Mouse (Mus musculus) thymus, postnatal 14 days (tissue): Measurements from ENCODE around the gene Edem1.

Experiments
- DNase-seq: peaks from one replicate; pipeline ENCODE4 v3.0.0; 2021

Edem1 gene

DNA sequence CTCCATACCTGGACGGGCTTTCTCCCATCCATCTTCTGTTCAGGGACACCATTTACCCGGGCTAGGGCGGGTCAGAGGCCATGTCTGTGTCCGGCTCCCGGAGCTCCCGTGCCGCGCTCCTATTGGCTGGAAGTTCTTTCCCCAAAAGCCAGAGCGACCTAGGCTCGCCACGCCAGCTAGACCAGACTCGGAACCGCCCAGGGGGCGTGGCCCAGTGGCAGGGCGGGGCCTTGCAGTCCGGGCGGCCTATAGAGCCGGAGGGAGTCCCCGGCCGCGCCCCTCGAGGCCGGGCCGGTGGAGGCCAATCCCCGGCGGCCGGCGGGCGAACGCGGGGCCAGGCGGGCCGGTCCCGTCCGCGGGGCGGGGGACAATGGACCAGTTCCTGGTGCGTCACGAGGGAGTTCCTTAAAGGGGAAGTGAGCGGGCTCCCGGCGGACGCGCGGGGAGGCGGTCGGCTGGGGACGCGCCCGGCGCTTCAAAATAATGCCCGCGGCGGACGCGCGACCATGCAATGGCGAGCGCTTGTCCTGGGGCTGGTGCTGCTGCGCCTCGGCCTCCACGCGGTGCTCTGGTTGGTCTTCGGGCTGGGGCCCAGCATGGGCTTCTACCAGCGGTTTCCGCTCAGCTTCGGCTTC is at the start of gene Edem1:
TSS of gene Edem1 (plus strand) at position 408 of the 635 bp plus-strand sequence.
- DNase-seq = peak; percentile 98

DNA sequence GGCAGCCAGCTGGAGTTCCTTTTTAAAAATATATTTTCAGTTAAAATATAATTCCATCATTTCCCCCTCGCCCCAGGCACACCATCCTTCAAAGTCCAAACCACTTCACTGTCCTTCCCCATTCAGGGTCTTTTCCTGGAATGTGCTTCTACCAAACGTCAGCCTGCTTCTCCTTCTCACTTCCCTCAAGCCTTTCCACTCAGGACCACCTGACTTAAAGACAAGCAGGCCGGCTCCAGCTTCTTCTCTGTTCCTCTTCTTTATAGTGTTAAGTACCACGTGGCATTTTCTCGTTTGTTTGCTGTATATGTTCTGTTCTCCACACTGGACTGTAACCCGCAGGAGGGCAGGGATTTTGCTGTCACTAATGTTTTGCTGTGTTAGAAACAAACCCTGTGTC is 46.6 kb upstream of the Edem1 start:
- DNase-seq = no peak

DNA sequence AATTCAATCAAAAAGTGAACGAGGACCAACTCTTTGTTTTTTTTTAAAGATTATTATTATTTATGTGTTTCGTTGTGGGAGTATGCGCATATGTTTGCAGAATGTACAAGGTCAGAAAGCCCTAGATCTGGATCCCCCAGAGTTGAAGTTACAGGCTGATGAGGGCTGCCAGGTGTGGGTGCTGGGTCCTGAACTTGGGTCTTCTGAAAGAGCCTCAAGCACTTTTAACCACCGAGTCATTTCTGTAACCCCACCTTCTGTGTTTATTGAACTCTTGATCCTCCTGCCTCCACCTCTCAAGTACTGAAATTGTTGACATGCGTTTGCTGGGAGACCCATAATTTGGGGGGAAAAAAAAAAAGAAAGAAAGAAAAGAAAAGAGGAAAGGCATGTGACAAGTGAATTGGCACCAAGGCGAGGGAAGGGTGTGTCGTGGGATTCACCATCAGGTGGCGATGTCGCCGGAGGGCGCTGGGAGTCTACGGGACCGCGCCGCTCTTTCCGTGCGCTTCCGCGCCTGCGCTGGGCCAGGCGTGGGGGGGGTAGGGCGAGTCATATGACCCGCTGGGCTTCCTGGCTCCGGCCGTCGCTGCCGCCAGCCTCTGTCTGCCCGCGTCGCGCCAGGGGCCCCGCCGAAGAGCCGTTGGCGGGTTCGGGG is 45.8 kb upstream of the Edem1 start, which contains the start of gene Arl8b:
TSS of gene Arl8b (plus strand) at position 574 of the 658 bp plus-strand sequence.
- peak; percentile 98 for DNase-seq

DNA sequence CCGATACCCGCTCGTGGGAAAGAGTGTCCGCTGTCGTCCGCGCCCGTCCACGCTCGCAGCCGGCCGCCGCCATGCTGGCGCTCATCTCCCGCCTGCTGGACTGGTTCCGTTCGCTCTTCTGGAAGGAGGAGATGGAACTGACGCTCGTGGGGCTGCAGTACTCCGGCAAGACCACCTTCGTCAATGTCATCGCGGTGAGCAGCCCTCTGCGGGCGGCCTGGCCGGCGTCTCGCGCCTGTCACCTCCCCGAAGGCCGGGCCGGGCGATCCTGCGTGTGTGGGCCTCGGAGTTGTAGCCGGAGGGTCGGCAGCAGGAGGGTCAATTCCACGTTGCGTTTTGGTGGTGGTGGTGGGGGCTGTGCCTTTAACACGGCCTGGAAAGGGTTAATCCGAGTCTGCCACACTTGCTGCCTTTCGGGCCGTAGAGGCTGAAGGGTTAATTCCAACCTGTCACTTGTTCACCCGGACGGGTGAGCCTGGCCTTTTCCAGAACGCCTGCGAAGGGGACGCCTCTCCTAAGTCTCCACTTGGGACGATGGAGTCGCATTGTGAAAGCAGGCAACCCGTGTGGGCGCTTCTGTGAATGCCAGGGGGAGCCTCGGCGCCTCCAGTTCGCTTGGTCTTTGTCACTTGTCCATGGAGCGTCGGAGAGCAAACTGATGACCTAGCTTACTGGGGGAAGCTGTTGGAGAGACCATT is 45.1 kb upstream of the Edem1 start:
- DNase-seq = peak; percentile 48

DNA sequence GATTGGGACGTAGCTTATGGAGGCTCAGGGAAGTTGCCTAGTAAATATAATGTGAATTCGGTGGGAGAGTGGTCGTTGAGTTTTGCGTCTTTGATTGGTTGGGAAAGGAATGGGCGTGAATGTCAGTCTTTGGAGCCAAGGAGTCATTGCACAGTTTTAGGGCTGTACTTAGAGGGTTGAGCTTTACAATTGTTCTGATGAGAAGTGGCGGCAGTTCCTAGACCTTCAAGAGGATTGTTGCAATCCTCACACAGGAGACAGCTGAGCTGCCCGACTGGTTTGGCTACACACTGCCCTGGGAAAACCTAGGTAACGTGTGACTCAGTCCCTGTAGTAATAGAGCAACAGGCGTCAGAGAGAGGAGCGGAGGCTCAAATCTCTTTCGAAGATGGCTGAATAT is 44.4 kb upstream of the Edem1 start:
- no peak for DNase-seq

DNA sequence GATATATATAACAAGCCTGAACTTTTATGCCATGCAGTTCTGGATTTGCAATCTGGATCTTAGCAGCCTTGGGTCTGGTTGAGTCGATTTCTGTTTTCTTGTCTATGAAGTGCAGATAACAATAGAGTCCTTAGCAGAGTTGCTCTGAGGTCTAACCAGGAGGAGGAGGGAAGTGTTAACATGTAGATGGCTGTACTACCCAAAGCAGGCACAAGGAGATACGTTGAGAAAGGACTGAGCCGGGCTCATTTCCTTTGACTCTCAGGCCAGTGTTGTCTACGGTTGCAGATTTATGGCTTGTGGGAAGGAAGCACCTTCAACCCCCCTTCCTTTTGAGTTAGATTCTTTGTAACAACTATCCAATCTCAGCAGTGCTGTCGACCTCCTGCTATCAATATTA is 43.6 kb upstream of the Edem1 start:
- DNase-seq = no peak

DNA sequence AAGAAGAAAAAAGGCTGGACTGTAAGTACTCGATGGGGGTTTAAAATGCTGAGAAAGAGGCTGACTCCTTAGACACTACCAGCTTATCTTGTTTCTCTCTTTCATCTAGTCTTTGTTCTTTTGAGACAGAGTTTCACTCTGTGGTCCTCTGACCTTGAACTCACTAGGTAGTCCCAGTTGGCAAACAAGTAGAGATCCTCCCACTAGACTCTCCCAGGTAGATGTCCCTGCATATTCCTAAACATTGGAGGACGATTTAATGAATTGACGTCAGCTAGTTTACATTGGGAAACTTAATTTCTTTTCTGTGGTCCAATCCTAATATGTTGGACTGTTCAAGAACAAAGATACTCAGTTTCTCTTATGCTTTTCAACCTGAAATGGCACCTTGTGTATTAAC is 42.9 kb upstream of the Edem1 start:
- no peak for DNase-seq

DNA sequence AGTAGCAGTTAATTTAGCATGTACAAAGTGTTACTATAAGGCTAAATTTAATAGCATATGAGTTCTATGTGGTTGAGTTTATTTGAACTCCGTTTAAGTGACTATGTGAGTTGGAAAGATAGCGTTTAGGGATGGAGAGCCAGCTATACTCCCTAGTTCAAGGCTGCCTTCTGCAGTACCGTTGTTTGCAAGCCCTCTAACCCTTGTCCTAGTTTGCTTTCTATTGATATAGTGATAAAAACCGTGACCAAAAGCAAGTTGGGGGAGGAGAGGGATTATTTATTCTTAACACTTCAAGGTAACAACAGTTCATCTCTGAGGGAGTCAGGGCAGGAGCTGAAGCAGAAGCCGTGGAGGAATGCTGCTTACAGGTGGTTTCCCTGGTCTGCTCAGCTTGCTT is 36.9 kb upstream of the Edem1 start:
- DNase-seq = no peak

DNA sequence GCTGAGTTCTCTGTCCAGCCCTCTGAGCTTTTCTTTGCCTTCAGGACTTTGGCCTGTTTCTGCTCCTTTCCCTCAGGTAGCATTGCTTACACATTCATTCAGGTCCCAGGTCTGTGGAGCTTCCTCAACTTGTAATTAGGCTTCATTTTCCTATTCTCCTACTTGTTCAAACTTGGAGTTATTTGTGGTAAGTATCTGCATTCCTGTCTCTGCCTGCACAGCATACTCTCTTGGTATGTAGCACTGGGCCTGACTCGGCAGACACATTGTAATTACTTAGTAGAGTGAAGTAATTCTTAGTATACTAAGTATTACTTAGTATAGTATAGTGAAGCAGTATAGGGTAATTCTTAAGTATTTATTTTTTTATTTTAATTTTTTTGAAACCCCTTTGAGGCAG is 32.5 kb upstream of the Edem1 start:
- DNase-seq = no peak

DNA sequence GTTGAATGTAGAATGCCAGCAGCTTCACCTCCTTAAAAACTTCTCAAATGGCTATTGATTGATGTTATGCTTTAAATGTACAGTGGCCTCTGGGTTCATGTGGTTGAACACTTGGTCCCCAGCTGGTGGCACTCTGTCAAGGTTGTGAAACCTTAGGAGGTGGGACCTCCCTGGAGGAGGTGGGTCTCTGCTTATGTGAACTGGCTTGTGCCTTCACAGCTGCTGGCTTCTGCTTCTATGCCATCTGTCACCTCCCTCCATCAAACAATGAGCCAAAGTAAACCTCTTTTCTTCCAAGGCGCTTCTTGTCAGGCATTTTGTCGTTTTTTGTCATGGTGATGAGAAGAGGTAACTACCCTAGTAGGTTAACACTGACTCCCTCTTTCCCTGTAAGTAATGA is 31.7 kb upstream of the Edem1 start:
- DNase-seq = peak; percentile 39

DNA sequence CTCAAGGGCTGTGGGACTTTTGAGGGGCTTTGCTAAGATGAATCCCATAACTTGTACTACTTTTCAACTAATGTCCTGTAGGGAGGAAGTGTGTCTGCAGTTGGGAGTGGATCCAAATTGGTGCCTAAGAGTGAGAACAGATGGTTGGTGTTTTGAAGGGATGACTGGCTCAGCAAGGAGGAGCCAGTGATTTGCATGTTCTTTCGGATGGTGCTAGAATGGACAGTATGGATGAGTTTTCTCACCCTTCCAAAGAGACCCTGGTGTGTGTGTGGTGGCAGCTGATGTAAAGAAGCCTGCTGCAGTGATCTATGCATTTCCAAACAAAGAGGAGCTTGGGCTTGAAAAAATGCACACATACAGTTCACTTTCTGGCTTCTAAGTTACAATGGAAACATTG is 23.2 kb upstream of the Edem1 start:
- DNase-seq = no peak

DNA sequence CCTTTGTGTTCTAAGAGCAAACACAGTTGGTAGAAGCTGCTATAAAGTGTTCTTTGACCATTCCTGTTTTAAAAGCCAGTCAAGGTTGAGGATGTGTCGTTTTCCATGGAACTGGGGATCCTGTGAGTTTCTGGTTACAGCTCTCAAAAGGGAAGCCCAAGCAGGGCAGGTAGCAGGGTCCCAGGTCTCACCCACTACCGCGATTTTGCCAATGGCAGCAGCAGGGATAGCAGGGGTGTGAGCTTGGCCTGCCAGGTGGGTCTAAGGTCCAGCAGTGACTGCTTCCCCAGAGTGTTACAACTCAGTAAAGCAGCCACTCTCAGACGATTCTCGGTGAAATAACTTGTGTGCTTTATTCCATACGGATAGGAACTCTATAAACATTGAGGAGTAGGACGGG is 22.6 kb upstream of the Edem1 start:
- no peak for DNase-seq

DNA sequence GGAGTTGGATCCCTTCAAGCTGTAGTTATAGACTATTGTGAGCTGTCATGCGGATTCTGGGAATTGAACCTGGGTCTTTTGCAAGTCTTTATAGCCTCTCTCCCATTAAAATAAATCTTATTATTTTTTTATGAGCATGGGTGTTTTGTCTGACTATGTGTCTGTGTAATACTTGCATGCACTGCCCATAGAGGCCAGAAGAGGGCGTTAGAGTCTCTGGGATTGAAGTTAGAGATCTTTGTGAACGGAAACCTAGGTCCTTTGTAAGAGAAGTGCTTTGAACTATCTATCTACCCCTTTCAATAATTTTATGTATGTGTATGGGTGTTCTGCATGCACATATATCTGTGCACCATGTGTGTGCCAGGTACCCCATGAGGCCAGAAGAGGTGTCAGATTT is 21.0 kb upstream of the Edem1 start:
- peak; percentile 68 for DNase-seq

DNA sequence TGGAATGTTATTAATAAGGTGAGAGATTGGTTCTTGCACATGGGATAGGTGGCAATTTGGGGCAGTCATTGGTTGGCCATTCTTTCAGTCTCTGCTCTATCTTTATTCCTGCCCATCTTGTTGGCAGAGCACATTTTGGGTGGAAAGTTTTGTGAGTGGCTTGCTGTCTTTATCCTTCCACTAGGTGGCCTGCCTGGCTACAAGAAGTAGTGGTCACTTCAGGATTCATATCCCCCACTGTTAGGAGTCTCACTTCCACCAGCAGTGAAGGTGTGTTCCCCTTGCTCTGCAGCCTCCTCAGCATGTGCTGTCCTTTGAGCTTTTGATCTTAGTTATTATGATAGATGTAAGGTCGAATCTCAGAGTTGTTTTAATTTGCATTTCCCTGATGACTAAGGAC is 19.7 kb upstream of the Edem1 start:
- DNase-seq = peak; percentile 22

DNA sequence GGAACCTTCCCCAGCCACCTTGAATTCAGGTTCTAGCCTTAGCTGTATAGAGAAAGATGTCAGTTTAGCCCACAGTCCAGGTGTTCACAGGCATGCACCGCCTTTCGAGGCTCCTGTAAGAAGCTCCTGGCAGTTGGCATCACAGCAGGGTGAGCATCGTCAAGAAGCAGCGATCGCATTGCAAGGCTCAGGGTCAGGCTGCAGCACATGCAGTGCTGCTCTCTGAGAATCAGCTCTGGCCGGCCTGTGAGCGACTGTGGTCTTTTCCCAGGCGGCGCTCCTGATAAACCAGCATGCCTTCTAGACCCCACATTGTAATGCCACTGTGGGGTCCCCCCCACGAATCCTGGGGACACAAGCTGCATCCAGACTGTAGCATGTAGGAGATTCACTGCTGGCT is 18.2 kb upstream of the Edem1 start:
- peak; percentile 48 for DNase-seq

DNA sequence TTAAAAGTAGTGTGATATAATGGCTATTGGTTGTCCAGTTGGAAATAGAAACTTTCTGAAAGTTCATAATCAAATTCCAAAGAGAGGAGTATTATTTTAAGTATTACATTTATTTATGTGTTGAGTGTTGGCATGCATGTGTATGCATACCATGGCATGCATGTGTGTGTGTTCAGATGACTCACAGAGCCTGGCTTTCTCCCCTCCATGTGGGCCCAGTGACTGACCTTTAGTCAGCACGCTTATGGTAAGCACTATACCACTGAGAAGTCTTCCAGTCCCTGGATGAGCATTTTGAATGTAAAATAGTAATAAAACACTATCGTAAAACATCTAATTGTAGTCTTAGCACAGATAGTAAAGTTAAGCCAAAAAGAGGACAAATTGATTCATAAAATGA is 16.3 kb upstream of the Edem1 start:
- no peak for DNase-seq

DNA sequence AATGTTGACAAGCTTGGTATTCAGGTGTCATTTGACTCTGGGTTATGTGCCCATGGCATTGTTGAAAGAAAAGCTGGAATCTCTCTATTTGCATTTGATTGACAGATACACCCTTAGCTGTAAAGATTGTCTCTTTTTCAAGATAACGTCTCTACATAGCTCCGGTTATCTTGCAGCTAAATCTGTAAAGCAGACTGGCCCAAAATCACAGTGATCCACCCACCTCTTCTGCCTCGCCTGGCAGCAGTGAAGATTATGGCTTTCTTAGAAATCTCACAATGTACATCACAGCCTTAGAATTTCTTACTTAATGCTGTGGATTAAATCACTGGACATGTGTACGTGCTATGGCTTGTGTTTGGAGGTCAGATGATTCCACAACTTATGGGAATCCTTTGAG is 10.9 kb upstream of the Edem1 start:
- no peak for DNase-seq

DNA sequence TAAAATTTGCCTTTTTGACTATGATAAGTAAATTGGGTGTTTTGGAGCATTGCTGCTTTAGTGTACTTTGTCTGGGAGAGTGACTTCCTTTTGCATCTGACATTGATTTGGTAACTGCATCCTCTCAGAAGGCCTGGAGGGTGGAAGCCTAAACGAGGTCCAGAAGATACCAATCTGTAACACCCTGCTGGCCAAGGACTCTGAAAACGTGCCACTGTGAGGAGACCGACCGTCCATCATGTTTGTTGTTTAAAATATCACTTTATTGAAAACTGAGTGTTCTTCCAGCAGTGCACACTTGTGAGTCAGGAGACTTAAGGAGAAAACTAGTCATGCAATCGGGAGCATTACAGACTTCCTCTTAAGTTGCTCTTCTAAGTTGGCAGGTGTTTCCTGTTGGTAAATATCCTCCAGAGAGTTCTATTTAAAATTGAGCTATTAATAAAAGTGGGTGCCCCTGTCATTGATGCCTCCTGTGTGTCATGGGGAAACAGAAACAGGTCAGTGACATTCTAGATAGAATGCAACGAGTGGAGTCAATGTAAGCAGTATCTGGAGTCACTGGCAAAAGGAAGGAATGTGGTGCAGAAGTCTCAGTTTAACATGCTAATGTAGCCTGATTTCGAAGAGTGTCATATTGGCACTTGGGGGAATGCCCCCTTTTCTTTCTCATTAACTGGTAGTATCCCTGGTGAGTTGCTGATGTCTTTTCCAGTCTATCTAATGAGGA is 3.5 kb upstream of the Edem1 start:
- no peak for DNase-seq

DNA sequence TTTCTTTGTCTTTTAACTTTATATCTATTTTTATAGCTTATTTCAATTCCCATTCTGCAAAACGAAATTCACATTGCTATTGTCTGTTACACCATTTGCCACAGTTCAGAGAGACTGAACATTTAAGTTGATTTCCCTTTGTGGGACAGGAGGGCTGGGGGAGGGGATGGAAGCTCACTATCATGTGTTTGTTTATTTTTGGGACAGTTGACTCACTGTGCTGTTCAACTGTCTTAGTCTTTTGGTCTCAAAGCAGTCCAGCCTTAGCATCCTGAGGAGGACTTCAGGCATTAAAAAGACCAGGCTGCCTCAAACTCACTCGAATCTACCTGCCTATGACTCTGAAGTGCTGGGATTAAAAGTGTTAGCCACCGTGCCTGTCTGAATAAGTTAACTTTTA is 2.4 kb upstream of the Edem1 start:
- no peak for DNase-seq

DNA sequence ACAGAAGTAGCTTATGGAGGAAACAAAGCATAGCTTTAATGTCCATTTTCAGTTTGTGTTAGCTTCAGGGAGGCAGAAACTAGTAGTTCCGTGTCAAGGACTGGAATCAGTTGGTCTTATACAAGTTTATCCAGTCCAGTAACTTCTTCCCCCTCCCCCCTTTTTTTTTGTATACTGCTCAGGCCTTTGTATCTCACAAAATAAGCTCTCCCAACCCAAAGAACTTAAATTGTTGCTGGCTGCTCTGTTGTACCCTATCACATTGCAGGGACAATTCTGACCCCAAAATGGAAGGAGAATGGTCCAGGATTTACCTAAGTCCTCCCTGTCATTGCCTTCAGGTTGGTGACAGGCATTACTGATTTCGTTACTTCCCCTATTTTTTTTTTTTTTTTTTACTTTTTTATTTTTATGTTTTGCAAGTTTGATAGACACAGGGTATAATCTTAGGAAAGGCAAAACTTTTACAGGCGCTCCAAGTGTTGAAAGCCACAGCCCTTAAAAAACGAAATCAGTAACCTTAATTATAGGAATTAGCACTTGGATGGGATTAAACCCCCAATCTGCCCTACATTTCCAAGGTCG is 1.0 kb upstream of the Edem1 start:
- DNase-seq = no peak

DNA sequence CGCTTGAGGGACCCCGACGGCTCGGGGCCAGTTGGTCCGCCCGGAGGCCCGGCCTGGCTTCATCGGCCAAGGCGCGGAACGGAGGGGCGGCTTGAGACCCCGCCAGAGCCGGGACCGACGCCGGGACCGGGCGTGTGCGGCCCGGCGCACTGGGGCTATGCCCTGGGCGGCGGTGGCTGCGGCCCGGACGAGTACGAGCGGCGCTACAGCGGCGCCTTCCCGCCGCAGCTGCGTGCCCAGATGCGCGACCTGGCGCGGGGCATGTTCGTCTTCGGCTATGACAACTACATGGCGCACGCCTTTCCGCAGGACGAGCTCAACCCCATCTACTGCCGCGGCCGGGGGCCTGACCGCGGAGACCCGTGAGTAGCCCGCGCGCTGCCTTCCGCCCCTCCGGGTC is 431 bp downstream of the Edem1 start:
- DNase-seq = peak; percentile 71

DNA sequence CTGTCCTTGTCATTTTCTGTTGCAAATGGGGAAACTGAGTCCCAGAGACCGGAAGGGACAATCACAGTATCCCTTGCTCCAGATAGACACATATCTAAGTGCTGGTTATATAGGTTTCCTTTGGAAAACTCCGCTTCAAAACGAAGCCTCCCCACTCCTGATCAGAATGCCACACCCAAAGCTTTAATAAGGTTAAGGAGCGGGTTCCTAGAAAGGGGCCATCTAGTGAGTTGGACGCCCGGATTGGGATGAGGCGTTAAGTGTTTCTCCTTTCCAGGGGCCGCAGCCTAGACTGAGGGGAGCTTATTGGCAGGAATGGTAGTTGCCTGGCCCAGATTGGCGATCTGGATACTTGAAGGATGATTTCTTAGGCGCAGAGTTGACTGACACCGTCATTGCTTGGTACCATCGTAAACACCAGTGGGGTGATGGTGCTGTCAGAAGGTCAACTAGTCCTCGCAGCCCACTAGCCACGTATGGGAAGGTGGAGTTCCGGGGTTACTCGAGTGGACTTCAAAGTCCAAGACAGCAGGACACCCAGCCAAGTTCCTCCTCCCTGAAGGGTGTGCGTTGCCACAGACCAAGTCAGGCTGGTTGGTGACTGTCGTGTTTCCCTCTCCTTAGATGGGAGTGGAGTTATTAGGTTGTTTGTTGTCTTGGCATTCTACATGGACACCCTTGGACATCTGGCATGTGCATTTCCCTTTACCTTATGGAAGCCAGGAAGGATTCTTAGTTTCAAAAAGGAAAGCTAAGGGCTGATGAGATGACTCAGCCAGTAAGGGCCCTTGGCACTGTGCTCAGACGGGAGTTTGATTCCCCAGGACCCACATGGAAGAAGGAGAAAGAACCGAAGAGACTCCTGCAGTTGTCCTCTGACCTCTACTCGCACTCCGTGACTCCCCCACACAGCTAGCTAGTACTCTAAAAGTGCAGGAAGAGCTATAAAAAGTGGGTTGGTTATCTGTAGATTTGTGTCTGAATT is 1.2 kb downstream of the Edem1 start:
- DNase-seq = no peak
